Mouse (Mus musculus) hindbrain, embryonic 11.5 days (tissue): ENCODE results near the gene Qpctl. TPM values are rescaled to one million over a fixed set of nuclear protein-coding genes. Genes with fewer than 3 reads are reported as not detected.

Source experiments
- ATAC-seq: fragments of 200-750 bp; cut with Nextera tagmentation; 2 replicates; pipeline ENCODE4 v1.8.0; 2017; ENCODE audit warnings: mild to moderate bottlenecking, moderate TSS enrichment, moderate library complexity; ENCODE audit not compliant: low FRiP score
- DNase-seq: peaks from one replicate; pipeline ENCODE4 v3.0.0-alpha.2; 2015; ENCODE audit warnings: low spot score
- H3K27ac ChIP-seq: fragments of 300-500 bp; sonication (generic); 2 replicates; pipeline ENCODE4 v1.5.1; 2014; ENCODE audit warnings: mild to moderate bottlenecking, low read depth, low read length
- H3K27me3 ChIP-seq: fragments of 300-500 bp; sonication (generic); 2 replicates; pipeline ENCODE4 v1.6.1; 2014; ENCODE audit warnings: mild to moderate bottlenecking, low read length, moderate library complexity, mixed read lengths; ENCODE audit not compliant: control insufficient read depth, insufficient read depth
- H3K36me3 ChIP-seq: fragments of 300-500 bp; sonication (generic); 2 replicates; pipeline ENCODE4 v1.6.1; 2014; ENCODE audit warnings: mild to moderate bottlenecking, low read length, moderate library complexity, mixed read lengths; ENCODE audit not compliant: control insufficient read depth, insufficient read depth
- H3K4me1 ChIP-seq: fragments of 300-500 bp; sonication (generic); replicated peaks from 2 replicates; pipeline ENCODE4 v1.6.1; 2014; ENCODE audit warnings: low read length, mixed read lengths; ENCODE audit not compliant: control insufficient read depth, insufficient read depth
- H3K4me2 ChIP-seq: fragments of 300-500 bp; sonication (generic); replicated peaks from 2 replicates; pipeline ENCODE4 v1.6.1; 2014; ENCODE audit warnings: mild to moderate bottlenecking, low read depth, low read length
- H3K4me3 ChIP-seq: fragments of 300-500 bp; sonication (generic); 2 replicates; pipeline ENCODE4 v1.5.1; 2014; ENCODE audit warnings: low read depth, low read length
- H3K9ac ChIP-seq: fragments of 300-500 bp; sonication (generic); 2 replicates; pipeline ENCODE4 v1.6.1; 2014; ENCODE audit warnings: low read depth, low read length
- H3K9me3 ChIP-seq: fragments of 300-500 bp; sonication (generic); 2 replicates; pipeline ENCODE4 v1.6.1; 2016; ENCODE audit warnings: low read length; ENCODE audit not compliant: control insufficient read depth
- WGBS: fragments of 180-500 bp; shearing (Covaris S2); extraction: QIAGEN DNeasy Blood & Tissue Kit; methylation state at CpG from one replicate; pipeline ENCODE4 v1.1.7; 2014; 5-methylcytosine and 5-hydroxymethylcytosine counted together
- polyA plus RNA-seq: library from polyadenylated mRNA; unstranded; fragments of >200 nt; fragmentation: Nextera tagmentation; extraction: Ambion mirVana; gene quantifications from 2 replicates; pipeline ENCODE4 v1.2.1, GENCODE M21; 2014

Qpctl gene
- polyA plus RNA-seq, 1 experiment from 2014 or later: 12.0 TPM

DNA sequence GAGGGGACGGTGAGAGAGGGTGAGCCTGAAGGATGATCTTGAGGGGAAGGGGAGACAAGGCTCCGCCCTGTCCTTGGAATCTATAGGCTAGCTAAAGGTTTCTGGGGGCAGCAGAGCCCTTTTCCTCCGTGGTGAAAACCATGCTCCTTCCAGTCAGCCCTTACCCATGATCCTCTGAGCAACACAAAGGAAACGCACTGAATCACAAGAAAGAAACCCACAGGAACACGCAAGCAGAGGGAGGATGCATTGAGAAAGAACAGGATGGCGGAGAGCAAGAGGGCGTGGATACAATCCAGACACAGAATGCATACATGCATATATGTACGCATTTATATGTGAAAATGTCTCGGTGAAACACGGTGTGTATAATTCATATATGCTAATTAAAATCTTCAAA lies 20.4 kb upstream of the Qpctl start:
- Histone ChIP-seq H3K4me2 (no peak overlapping the region), H3K9ac (no peak overlapping the region), H3K4me3 (no peak overlapping the region), H3K27ac (no peak overlapping the region), H3K4me1 (peaks cover 5% of the 10 kb centered on the region), H3K9me3 (no peaks in the 10 kb centered on the region), H3K27me3 (peaks cover 8% of the 10 kb centered on the region), H3K36me3 (no peaks in the 10 kb centered on the region)
- DNase-seq (no peak), ATAC-seq (no peak)
- 64% methylated on average over 10 of the region's 10 CpGs for WGBS

GRCm38 (mm10) chr7:19166990-19167389 lies 17.9 kb upstream of the Qpctl start:
- Histone ChIP-seq H3K36me3 (no peaks in the 10 kb centered on the region), H3K4me1 (peaks cover 7% of the 10 kb centered on the region), H3K9me3 (no peaks in the 10 kb centered on the region), H3K4me3 (no peak overlapping the region), H3K27me3 (peaks cover 14% of the 10 kb centered on the region), H3K27ac (no peak overlapping the region), H3K4me2 (no peak overlapping the region), H3K9ac (no peak overlapping the region)
- 85% methylated on average over 3 of the region's 3 CpGs for WGBS
- no peak for DNase-seq
- ATAC-seq: no peak

- H3K9ac ChIP-seq: no peak within 1 kb of the TSS
Observed at GRCm38 (mm10) chr7:19165656-19166423, 16.7 kb upstream of the Qpctl start, which contains the start of gene Gipr. Gene Gipr, minus strand, starts transcription at chr7:19166127.

DNA sequence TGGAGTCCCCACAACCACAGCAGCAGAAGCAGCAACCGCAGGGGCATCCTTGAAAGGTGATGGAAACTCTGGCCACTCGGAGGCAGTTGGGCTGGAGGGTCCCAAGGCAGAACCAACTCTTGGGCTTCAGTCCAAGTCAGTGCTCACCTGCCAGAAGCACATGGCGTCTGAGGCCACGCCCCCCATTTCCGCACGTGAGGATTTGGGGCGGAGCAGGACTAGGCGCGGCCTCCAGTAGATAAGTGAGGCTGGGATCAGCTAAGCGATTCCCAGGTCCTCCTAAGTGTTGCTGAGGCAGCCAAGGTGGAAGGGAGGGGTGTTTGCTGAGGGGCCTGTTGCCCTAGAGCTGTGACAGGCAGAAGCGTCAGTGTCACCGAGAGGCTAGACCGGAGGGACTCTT lies 15.9 kb upstream of the Qpctl start:
- H3K4me1 ChIP-seq: peaks cover 7% of the 10 kb centered on the region
- no peak overlapping the region for H3K9ac ChIP-seq
- WGBS: 2% methylated on average over 13 of the region's 13 CpGs
- no peak overlapping the region for H3K4me2 ChIP-seq
- ATAC-seq (no peak), DNase-seq (peak; percentile 39)
- no peak overlapping the region for H3K4me3 ChIP-seq
- H3K27me3 ChIP-seq: peaks cover 21% of the 10 kb centered on the region
- H3K36me3 ChIP-seq: no peaks in the 10 kb centered on the region
- no peak overlapping the region for H3K27ac ChIP-seq
- no peaks in the 10 kb centered on the region for H3K9me3 ChIP-seq

More at GRCm38 (mm10) chr7:19165656-19166423, 16.7 kb upstream of the Qpctl start, which contains the start of gene Gipr:
- Histone ChIP-seq H3K27me3 (peaks cover 14% of the 10 kb centered on the region), H3K9me3 (no peaks in the 10 kb centered on the region), H3K36me3 (no peaks in the 10 kb centered on the region), H3K27ac (no peak within 1 kb of the TSS), H3K4me1 (peaks cover 7% of the 10 kb centered on the region), H3K4me2 (no peak within 1 kb of the TSS), H3K4me3 (no peak within 1 kb of the TSS)
- peak; percentile 31; the same call in 1 of the 2 replicates for ATAC-seq
- 15% methylated on average over 14 of the region's 14 CpGs for WGBS
- DNase-seq: peak; percentile 31

GRCm38 (mm10) chr7:19164189-19164588 lies 15.1 kb upstream of the Qpctl start:
- H3K27ac ChIP-seq: no peak overlapping the region
- no peak overlapping the region for H3K4me3 ChIP-seq
- peaks cover 7% of the 10 kb centered on the region for H3K4me1 ChIP-seq
- DNase-seq (peak; percentile 12), ATAC-seq (no peak)
- no peak overlapping the region for H3K9ac ChIP-seq
- H3K36me3 ChIP-seq: no peaks in the 10 kb centered on the region
- peaks cover 28% of the 10 kb centered on the region for H3K27me3 ChIP-seq
- peak overlapping the region; percentile 14; the same call in 1 of the 2 replicates for H3K4me2 ChIP-seq
- H3K9me3 ChIP-seq: no peaks in the 10 kb centered on the region
- under 1% methylated on average over 6 of the region's 6 CpGs for WGBS

DNA sequence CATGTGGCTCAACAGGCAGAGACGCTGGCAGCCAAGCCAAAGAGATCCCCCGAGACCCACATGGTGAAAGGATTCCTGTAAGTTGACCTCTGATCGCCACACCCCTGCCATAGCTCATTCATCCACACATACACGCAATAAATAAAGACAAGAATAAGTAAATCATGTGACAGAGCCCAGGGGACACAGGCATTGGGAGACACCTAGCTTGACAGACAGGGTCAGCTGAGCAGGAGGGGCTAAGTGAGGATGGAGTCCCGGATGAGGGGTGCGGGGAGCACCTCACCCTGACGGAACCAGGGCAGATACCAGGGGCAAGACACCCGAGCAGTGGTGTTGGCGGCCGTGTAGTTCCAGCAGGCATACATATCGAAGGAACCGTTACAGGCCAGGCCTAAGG lies 14.7 kb upstream of the Qpctl start:
- H3K4me2 ChIP-seq: no peak overlapping the region
- H3K36me3 ChIP-seq: no peaks in the 10 kb centered on the region
- no peak overlapping the region for H3K27ac ChIP-seq
- ATAC-seq (no peak), DNase-seq (no peak)
- no peak overlapping the region for H3K4me3 ChIP-seq
- H3K9me3 ChIP-seq: no peaks in the 10 kb centered on the region
- no peak overlapping the region for H3K9ac ChIP-seq
- 26% methylated on average over 12 of the region's 12 CpGs for whole genome bisulfite sequencing
- peaks cover 30% of the 10 kb centered on the region for H3K27me3 ChIP-seq
- peaks cover 7% of the 10 kb centered on the region for H3K4me1 ChIP-seq

- Histone ChIP-seq H3K27me3 (peaks cover 30% of the 10 kb centered on the region), H3K9ac (no peak overlapping the region)
- 87% methylated on average over 7 of the region's 7 CpGs for WGBS
Observed at GRCm38 (mm10) chr7:19162928-19163327, 13.8 kb upstream of the Qpctl start.

GRCm38 (mm10) chr7:19160115-19160514 lies 11.0 kb upstream of the Qpctl start:
- DNase-seq (peak; percentile 53), ATAC-seq (peak; percentile 30; the same call in 1 of the 2 replicates)
- Histone ChIP-seq H3K4me1 (peaks cover 6% of the 10 kb centered on the region; the same call in 1 of the 2 replicates), H3K27ac (no peak overlapping the region), H3K9me3 (no peaks in the 10 kb centered on the region), H3K27me3 (peaks cover 27% of the 10 kb centered on the region), H3K36me3 (no peaks in the 10 kb centered on the region), H3K4me2 (peak overlapping the region; percentile 45), H3K9ac (no peak overlapping the region), H3K4me3 (peak overlapping the region; percentile 27)
- WGBS: 2% methylated on average over 19 of the region's 20 CpGs

More at GRCm38 (mm10) chr7:19162928-19163327, 13.8 kb upstream of the Qpctl start:
- Histone ChIP-seq H3K4me3 (no peak overlapping the region), H3K4me1 (peaks cover 7% of the 10 kb centered on the region), H3K27ac (no peak overlapping the region), H3K4me2 (no peak overlapping the region), H3K36me3 (no peaks in the 10 kb centered on the region), H3K9me3 (no peaks in the 10 kb centered on the region)
- no peak for DNase-seq
- ATAC-seq: no peak

DNA sequence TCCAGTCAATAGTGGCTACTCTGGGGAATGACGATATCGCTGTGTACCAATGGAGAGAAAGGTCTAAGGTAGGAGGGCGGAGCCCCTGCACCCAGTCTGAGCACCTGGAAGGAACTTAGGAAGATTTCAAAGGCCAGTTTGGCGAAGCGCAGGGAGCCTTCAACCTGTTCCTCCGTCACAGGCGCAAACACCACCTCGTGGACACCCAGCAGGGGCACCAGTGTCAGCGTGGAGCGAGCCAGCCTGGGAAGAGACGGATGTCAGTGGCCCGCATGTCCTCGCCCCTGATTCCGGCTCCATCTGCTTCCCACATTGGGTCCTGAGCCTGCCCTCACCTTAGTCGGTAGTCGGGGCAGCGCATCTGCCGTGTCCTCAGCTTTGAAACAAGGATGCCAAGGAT lies 10.3 kb upstream of the Qpctl start:
- no peak overlapping the region for H3K4me3 ChIP-seq
- 13% methylated on average over 18 of the region's 18 CpGs for WGBS
- no peaks in the 10 kb centered on the region for H3K9me3 ChIP-seq
- H3K9ac ChIP-seq: no peak overlapping the region
- ATAC-seq (no peak), DNase-seq (peak; percentile 10)
- peaks cover 3% of the 10 kb centered on the region; the same call in 1 of the 2 replicates for H3K4me1 ChIP-seq
- H3K36me3 ChIP-seq: no peaks in the 10 kb centered on the region
- H3K27me3 ChIP-seq: peaks cover 21% of the 10 kb centered on the region
- H3K4me2 ChIP-seq: no peak overlapping the region
- H3K27ac ChIP-seq: no peak overlapping the region
